Mouse (Mus musculus) embryonic fibroblast, embryonic 13.5 days (primary cell): Measurements from ENCODE around the gene Mest. TPM values are rescaled to one million over a fixed set of nuclear protein-coding genes. Genes with fewer than 3 reads are reported as not detected.

Source experiments
- H3K27ac ChIP-seq: 2 replicates; pipeline ENCODE4 v1.5.1; 2012; ENCODE audit warnings: low read length, control low read depth, inconsistent platforms; ENCODE audit not compliant: insufficient read depth
- H3K4me1 ChIP-seq: 2 replicates; pipeline ENCODE4 v1.6.1; 2011; ENCODE audit warnings: low read length; ENCODE audit not compliant: control insufficient read depth, insufficient read depth
- H3K4me3 ChIP-seq: 2 replicates; pipeline ENCODE4 v1.5.1; 2011; ENCODE audit warnings: mild to moderate bottlenecking, control low read depth, low read length; ENCODE audit not compliant: insufficient read depth
- CTCF ChIP-seq: IDR thresholded peaks from 2 replicates; pipeline ENCODE4 v1.5.1; 2011; ENCODE audit warnings: mild to moderate bottlenecking, control low read depth, low read length, moderate library complexity, borderline replicate concordance; ENCODE audit not compliant: insufficient read depth
- POLR2A ChIP-seq: IDR thresholded peaks from 2 replicates; pipeline ENCODE4 v1.6.1; 2011; ENCODE audit warnings: low read depth, mild to moderate bottlenecking, control low read depth, low read length, moderate library complexity
- polyA plus RNA-seq: library from polyadenylated mRNA; stranded (reverse); fragments of >200 nt; gene quantifications from 2 replicates; pipeline ENCODE4 v1.2.4, GENCODE M21; 2011; ENCODE audit warnings: low read depth; ENCODE audit not compliant: missing spikeins, insufficient read length

Mest gene
- polyA plus RNA-seq, 1 experiment: 540 TPM

- Histone ChIP-seq H3K4me1 (no peaks in the 10 kb centered on the region), H3K4me3 (no peak overlapping the region), H3K27ac (no peak overlapping the region)
- TF ChIP-seq POLR2A (no peak), CTCF (no peak)
Measured at GRCm38 (mm10) chr6:30716796-30717195, 6.6 kb upstream of the Mest start.

- H3K27ac ChIP-seq: no peak overlapping the region
Measured at GRCm38 (mm10) chr6:30722385-30723164, 772 bp upstream of the Mest start.

GRCm38 (mm10) chr6:30730301-30730971 lies 7.1 kb downstream of the Mest start:
- H3K27ac ChIP-seq: no peak overlapping the region

More at GRCm38 (mm10) chr6:30722385-30723164, 772 bp upstream of the Mest start:
- Histone ChIP-seq H3K4me3 (no peak overlapping the region), H3K4me1 (no peaks in the 10 kb centered on the region)
- TF ChIP-seq CTCF (no peak), POLR2A (no peak)

GRCm38 (mm10) chr6:30732571-30733130 lies 9.3 kb downstream of the Mest start:
- Histone ChIP-seq H3K4me3 (no peak overlapping the region), H3K4me1 (no peaks in the 10 kb centered on the region), H3K27ac (no peak overlapping the region)
- TF ChIP-seq CTCF (no peak), POLR2A (no peak)

More at GRCm38 (mm10) chr6:30730301-30730971, 7.1 kb downstream of the Mest start:
- no peak overlapping the region for H3K4me3 ChIP-seq
- no peaks in the 10 kb centered on the region for H3K4me1 ChIP-seq
- TF ChIP-seq POLR2A (no peak), CTCF (no peak)

GRCm38 (mm10) chr6:30734465-30734864 lies 11.1 kb downstream of the Mest start:
- H3K27ac ChIP-seq: no peak overlapping the region
- TF ChIP-seq CTCF: no peak
- no peaks in the 10 kb centered on the region for H3K4me1 ChIP-seq
- H3K4me3 ChIP-seq: no peak overlapping the region

- Histone ChIP-seq H3K4me3 (peak overlapping the region; percentile 10; the same call in 1 of the 2 replicates), H3K4me1 (no peaks in the 10 kb centered on the region), H3K27ac (peak overlapping the region; percentile 22; the same call in 1 of the 2 replicates)
- TF ChIP-seq CTCF (no peak), POLR2A (no peak)
Measured at GRCm38 (mm10) chr6:30734988-30735727, 11.8 kb downstream of the Mest start.

GRCm38 (mm10) chr6:30735728-30736371 lies 12.5 kb downstream of the Mest start:
- peak overlapping the region; percentile 22; the same call in 1 of the 2 replicates for H3K27ac ChIP-seq
- TF ChIP-seq CTCF (no peak), POLR2A (no peak)
- no peaks in the 10 kb centered on the region for H3K4me1 ChIP-seq
- H3K4me3 ChIP-seq: no peak overlapping the region

GRCm38 (mm10) chr6:30736372-30736762 lies 13.0 kb downstream of the Mest start:
- TF ChIP-seq CTCF (no peak), POLR2A (no peak)
- no peak overlapping the region; the same call in 1 of the 2 replicates for H3K27ac ChIP-seq
- no peaks in the 10 kb centered on the region for H3K4me1 ChIP-seq
- no peak overlapping the region for H3K4me3 ChIP-seq

- Histone ChIP-seq H3K4me1 (no peaks in the 10 kb centered on the region), H3K4me3 (no peak overlapping the region), H3K27ac (no peak overlapping the region; the same call in 1 of the 2 replicates)
- TF ChIP-seq CTCF: peak; percentile 60; the same call in 1 of the 2 replicates
- 0 out of 2 replicates have a peak, but pooled peaks have one; percentile 20 for TF ChIP-seq POLR2A
Measured at GRCm38 (mm10) chr6:30736864-30737547, 13.7 kb downstream of the Mest start.
